Mouse (Mus musculus): ENCODE results near the gene Dtd1.

GRCm38 (mm10) chr2:144655307-144655706 lies 55.6 kb downstream of the Dtd1 start:
- no peak for TF ChIP-seq POLR2A (IDR thresholded peaks at IDR 0.05; ENCODE audit: low read depth, low read length)
- no peak for TF ChIP-seq CTCF (conservative IDR thresholded peaks at IDR 0.05; ENCODE audit: insufficient read depth, insufficient read length, low read depth, low read length)

Measured in kidney, adult 2 months (tissue).